Mouse (Mus musculus): ENCODE measurements around the gene Fastkd5.

Fastkd5 gene

DNA sequence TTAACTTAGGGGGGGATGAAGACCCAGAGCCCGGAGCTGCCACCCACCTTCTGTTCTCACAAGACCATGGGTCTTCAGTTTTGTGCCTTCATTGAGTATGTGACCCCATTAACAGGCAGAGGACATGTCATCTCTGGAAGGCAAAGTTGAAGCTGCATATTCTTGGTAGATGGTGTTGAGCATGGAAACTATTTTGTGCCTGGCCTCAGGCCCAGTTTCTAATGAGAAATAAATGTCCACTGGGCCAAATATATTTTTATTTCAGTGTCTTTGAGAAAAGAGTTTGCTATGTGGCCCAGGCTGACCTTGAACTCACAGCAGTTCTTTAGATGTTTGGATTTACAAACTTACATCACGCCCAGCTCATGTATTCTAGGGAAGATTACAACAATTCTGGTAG is 40.1 kb downstream of the Fastkd5 start:
- TF ChIP-seq CTCF (conservative IDR thresholded peaks at IDR 0.05; ENCODE audit: low read length) (no peak), POU5F1 (IDR thresholded peaks at IDR 0.05; ENCODE audit: borderline replicate concordance, low read length) (no peak), NANOG (IDR thresholded peaks at IDR 0.05; ENCODE audit: borderline replicate concordance, low read length) (no peak)
- peaks cover 31% of the 10 kb centered on the region for H3K4me1 ChIP-seq (replicated peaks; ENCODE audit: low read depth, low read length)
- H3K4me3 ChIP-seq (replicated peaks; ENCODE audit: low read length) = no peak overlapping the region
- H3K9me3 ChIP-seq (ENCODE audit: low read length) = no peaks in the 10 kb centered on the region
- H3K27me3 ChIP-seq (ENCODE audit: insufficient read depth, low read length) = 0 out of 2 replicates have a peak, but pooled peaks cover 3% of the 10 kb centered on the region
- peaks cover 34% of the 10 kb centered on the region for H3K36me3 ChIP-seq (ENCODE audit: insufficient read depth, low read length)

DNA sequence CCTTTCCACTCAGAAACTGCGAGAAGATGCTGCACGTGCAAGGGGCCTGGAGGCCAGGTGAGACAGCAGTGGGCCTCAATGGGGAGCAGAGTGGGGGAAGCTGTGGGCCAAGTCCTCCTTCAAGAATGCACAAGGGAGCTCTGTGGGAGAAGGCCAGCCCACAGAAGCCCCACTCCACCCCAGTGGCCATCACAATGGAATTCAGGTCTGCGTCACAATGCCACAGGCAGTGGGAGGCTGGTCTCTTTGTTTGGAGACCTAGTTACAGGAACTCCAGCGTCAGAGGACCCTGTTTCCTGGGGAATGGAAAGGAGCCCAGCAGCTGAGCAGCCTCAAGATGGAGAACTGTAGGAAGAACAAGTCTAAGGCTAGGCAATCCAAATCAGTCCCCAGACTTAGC is 40.7 kb downstream of the Fastkd5 start:
- H3K4me3 ChIP-seq (replicated peaks; ENCODE audit: low read length) = no peak overlapping the region
- no peaks in the 10 kb centered on the region for H3K9me3 ChIP-seq (ENCODE audit: low read length)
- no peak for TF ChIP-seq CTCF (conservative IDR thresholded peaks at IDR 0.05; ENCODE audit: low read length)

DNA sequence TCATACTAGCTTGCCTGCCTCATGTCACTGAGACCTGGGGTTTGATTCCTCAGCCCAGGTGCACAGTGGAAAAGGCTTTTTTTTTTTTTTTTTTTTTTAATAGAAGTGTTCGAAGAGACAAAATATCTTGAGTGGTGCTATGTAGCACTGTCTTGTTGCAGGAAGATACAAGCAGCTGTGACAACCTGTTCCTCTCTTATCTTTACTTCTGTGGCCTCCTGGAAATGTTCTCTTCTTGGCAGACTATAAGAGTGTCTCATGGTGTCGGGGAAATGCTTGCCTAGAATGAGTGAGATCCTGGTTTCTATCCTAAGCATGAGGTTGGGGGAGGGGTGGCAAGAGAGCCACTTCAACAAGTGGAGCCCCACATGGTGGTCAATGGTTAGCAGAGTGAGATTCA is 41.5 kb downstream of the Fastkd5 start:
- peaks cover 28% of the 10 kb centered on the region for H3K36me3 ChIP-seq (ENCODE audit: insufficient read depth, low read length)
- no peak for TF ChIP-seq NANOG (IDR thresholded peaks at IDR 0.05; ENCODE audit: borderline replicate concordance, low read length)
- TF ChIP-seq CTCF (conservative IDR thresholded peaks at IDR 0.05; ENCODE audit: low read length) = no peak
- no peak for TF ChIP-seq POU5F1 (IDR thresholded peaks at IDR 0.05; ENCODE audit: borderline replicate concordance, low read length)
- no peak overlapping the region for H3K4me3 ChIP-seq (replicated peaks; ENCODE audit: low read length)
- peaks cover 14% of the 10 kb centered on the region for H3K27me3 ChIP-seq (ENCODE audit: insufficient read depth, low read length)
- peaks cover 25% of the 10 kb centered on the region for H3K4me1 ChIP-seq (replicated peaks; ENCODE audit: low read depth, low read length)
- H3K9me3 ChIP-seq (ENCODE audit: low read length) = no peaks in the 10 kb centered on the region

More for the DNA sequence above, 40.7 kb downstream of the Fastkd5 start:
- peaks cover 28% of the 10 kb centered on the region for H3K4me1 ChIP-seq (replicated peaks; ENCODE audit: low read depth, low read length)
- H3K36me3 ChIP-seq (ENCODE audit: insufficient read depth, low read length) = peaks cover 31% of the 10 kb centered on the region
- peaks cover 8% of the 10 kb centered on the region for H3K27me3 ChIP-seq (ENCODE audit: insufficient read depth, low read length)

DNA sequence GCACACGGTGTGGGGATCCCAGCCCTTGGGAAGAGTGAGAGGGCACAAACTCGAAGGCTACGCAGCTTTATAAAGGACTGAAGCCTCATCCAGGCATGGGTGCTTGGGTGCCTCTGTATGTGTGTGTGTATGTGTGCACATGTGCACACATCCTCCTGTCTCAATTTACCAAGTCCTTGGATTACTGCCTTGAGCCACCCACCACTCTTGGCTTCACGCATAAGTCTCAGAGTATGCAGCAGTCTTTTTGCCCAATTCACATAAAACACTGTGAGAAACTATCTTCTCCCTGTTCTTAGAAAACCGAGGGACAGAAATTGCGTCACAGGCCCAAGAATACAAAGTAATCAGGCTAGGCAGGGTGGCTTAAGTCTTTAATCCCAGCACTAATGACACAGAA is 43.8 kb downstream of the Fastkd5 start:
- H3K4me1 ChIP-seq (replicated peaks; ENCODE audit: low read depth, low read length) = peaks cover 32% of the 10 kb centered on the region
- H3K4me3 ChIP-seq (replicated peaks; ENCODE audit: low read length) = no peak overlapping the region
- H3K9me3 ChIP-seq (ENCODE audit: low read length) = no peaks in the 10 kb centered on the region
- H3K36me3 ChIP-seq (ENCODE audit: insufficient read depth, low read length) = peaks cover 10% of the 10 kb centered on the region
- TF ChIP-seq CTCF (conservative IDR thresholded peaks at IDR 0.05; ENCODE audit: low read length) (no peak), POU5F1 (IDR thresholded peaks at IDR 0.05; ENCODE audit: borderline replicate concordance, low read length) (no peak), NANOG (IDR thresholded peaks at IDR 0.05; ENCODE audit: borderline replicate concordance, low read length) (no peak)
- peaks cover 35% of the 10 kb centered on the region for H3K27me3 ChIP-seq (ENCODE audit: insufficient read depth, low read length)

DNA sequence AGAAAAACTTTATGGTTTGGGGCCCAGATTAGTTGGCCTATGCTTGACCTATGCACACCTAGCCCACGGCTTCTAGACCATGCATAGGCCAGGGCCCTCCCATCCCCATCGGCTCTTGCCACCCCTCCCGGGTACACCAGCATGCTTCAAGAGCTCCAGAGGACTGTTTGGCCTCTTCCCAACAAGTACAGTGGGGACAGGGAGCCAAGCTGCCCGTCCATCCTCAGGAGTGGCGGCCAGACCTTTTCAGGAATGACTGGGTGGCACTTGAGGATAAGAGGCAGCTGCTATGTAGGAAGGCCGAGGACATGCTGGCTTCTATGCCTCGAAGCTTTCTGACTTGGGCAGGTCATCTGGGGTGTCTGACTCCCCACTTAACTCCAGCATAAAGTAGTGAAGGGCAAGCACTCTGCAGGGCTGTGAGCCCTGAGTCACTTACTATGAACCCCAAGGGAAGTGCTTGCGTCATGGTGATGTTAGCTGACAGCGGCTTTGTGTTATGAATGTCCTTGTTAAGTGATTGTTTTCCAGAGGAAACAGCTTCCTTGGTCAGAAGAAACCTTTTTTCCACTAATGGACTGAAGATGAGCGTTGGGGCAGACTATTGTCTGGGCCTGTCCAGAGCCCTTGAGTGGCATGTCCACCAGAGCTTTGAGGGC is 45.8 kb downstream of the Fastkd5 start:
- H3K36me3 ChIP-seq (ENCODE audit: insufficient read depth, low read length) = no peaks in the 10 kb centered on the region
- H3K4me1 ChIP-seq (replicated peaks; ENCODE audit: low read depth, low read length) = peaks cover 30% of the 10 kb centered on the region
- H3K27me3 ChIP-seq (ENCODE audit: insufficient read depth, low read length) = peaks cover 55% of the 10 kb centered on the region
- no peak for TF ChIP-seq POU5F1 (IDR thresholded peaks at IDR 0.05; ENCODE audit: borderline replicate concordance, low read length)
- TF ChIP-seq CTCF (conservative IDR thresholded peaks at IDR 0.05; ENCODE audit: low read length) = no peak
- TF ChIP-seq NANOG (IDR thresholded peaks at IDR 0.05; ENCODE audit: borderline replicate concordance, low read length) = no peak
- H3K9me3 ChIP-seq (ENCODE audit: low read length) = no peaks in the 10 kb centered on the region
- H3K4me3 ChIP-seq (replicated peaks; ENCODE audit: low read length) = no peak overlapping the region

DNA sequence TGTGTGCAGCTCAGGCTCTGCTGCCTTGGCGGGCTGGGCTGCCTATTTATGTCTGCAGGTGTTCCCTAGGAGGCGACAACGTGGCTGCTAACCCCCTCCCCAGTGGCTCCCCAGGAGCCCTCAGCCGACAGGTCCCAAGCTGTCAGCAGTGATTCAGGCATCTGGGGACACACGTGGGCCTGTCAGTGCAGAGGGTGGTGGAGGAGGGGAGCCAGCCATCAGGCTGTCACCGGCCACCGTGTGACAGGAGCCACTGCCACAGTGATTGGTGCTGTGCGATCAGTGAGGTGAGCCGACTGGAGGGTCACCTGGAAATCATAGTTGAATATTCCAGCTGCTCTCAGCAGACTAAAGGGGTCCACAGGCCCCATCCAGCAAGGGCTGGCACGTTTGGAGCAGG is 47.3 kb downstream of the Fastkd5 start, which contains the start of gene Avp:
TSS of gene Avp (minus strand) at position 3 of the 400 bp plus-strand sequence.
- Histone ChIP-seq H3K4me1 (replicated peaks; ENCODE audit: low read depth, low read length) (peaks cover 36% of the 10 kb centered on the region), H3K4me3 (replicated peaks; ENCODE audit: low read length) (peak within 1 kb of the TSS; percentile 72; the same call in 1 of the 2 replicates), H3K9me3 (ENCODE audit: low read length) (no peaks in the 10 kb centered on the region), H3K27me3 (ENCODE audit: insufficient read depth, low read length) (peaks cover 70% of the 10 kb centered on the region), H3K36me3 (ENCODE audit: insufficient read depth, low read length) (no peaks in the 10 kb centered on the region)
- TF ChIP-seq POU5F1 (IDR thresholded peaks at IDR 0.05; ENCODE audit: borderline replicate concordance, low read length) (no peak), NANOG (IDR thresholded peaks at IDR 0.05; ENCODE audit: borderline replicate concordance, low read length) (no peak), CTCF (conservative IDR thresholded peaks at IDR 0.05; ENCODE audit: low read length) (no peak)

DNA sequence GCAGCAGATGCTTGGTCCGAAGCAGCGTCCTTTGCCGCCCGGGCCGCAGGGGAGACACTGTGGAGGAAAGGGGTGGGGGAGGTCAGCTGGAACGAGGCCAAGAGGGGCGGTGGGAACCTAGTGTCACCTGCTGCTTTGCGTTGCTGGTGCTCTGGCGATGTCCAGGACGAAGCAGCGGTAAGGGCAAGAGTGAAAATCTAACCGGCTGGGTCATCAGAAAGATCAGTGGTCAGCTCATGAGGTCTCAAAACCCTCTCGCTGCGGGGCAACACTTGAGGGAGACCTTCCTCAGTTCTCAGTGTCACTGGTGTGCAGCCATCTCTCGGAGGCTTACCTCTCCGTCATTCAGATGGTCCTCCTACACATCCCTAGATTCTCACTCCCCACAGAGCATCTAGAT is 48.6 kb downstream of the Fastkd5 start:
- TF ChIP-seq POU5F1 (IDR thresholded peaks at IDR 0.05; ENCODE audit: borderline replicate concordance, low read length) (no peak), CTCF (conservative IDR thresholded peaks at IDR 0.05; ENCODE audit: low read length) (no peak), NANOG (IDR thresholded peaks at IDR 0.05; ENCODE audit: borderline replicate concordance, low read length) (no peak)
- H3K36me3 ChIP-seq (ENCODE audit: insufficient read depth, low read length) = no peaks in the 10 kb centered on the region
- no peaks in the 10 kb centered on the region for H3K9me3 ChIP-seq (ENCODE audit: low read length)
- H3K4me3 ChIP-seq (replicated peaks; ENCODE audit: low read length) = peak overlapping the region; percentile 72
- H3K27me3 ChIP-seq (ENCODE audit: insufficient read depth, low read length) = peaks cover 83% of the 10 kb centered on the region
- H3K4me1 ChIP-seq (replicated peaks; ENCODE audit: low read depth, low read length) = peaks cover 38% of the 10 kb centered on the region

DNA sequence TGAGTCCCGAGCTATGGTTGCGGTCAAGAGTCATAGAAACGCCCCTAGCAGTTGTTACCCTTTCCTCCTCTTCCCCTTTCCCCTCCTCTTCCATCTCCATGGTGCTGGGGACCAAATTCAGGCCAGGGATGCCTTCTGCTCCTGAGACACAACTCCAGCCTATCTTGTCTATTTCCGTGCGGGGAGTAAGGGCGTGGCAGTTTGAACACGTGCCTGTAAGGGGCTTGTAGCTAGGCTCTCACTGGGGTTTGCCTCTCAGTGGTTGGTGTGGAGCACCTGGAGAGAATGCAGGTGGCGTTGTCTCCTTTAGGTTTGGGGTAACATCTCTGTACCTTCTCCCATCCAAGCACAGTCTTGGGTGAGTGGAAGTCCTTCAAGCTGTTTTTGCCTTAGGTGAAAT is 50.0 kb downstream of the Fastkd5 start:
- no peak for TF ChIP-seq CTCF (conservative IDR thresholded peaks at IDR 0.05; ENCODE audit: low read length)
- TF ChIP-seq POU5F1 (IDR thresholded peaks at IDR 0.05; ENCODE audit: borderline replicate concordance, low read length) = no peak
- TF ChIP-seq NANOG (IDR thresholded peaks at IDR 0.05; ENCODE audit: borderline replicate concordance, low read length) = no peak
- no peaks in the 10 kb centered on the region for H3K9me3 ChIP-seq (ENCODE audit: low read length)
- no peaks in the 10 kb centered on the region for H3K36me3 ChIP-seq (ENCODE audit: insufficient read depth, low read length)
- H3K27me3 ChIP-seq (ENCODE audit: insufficient read depth, low read length) = peaks cover 91% of the 10 kb centered on the region
- peak overlapping the region; percentile 72; the same call in 1 of the 2 replicates for H3K4me3 ChIP-seq (replicated peaks; ENCODE audit: low read length)
- peaks cover 45% of the 10 kb centered on the region for H3K4me1 ChIP-seq (replicated peaks; ENCODE audit: low read depth, low read length)

DNA sequence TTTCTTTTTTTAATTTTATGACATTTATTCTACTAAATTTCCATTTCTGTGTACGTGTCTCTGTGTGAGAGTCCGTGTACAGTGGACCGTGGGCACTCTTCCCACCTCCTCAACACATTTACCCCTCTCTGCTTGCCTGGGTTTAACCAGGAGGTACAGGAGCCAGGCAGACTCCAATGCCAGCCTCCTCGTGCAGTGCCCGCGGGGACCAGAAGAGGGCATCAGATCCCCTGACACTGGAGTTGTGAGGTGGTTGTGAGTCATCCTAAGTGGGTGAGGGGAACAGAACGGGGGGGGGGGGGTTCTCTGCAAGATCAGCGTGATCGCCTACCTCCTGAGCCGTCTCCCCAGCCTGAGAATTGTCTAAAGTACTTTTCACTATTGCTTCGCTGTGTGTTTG is 51.7 kb downstream of the Fastkd5 start:
- H3K4me1 ChIP-seq (replicated peaks; ENCODE audit: low read depth, low read length) = peaks cover 45% of the 10 kb centered on the region
- no peak for TF ChIP-seq NANOG (IDR thresholded peaks at IDR 0.05; ENCODE audit: borderline replicate concordance, low read length)
- peak; percentile 62 for TF ChIP-seq CTCF (conservative IDR thresholded peaks at IDR 0.05; ENCODE audit: low read length)
- TF ChIP-seq POU5F1 (IDR thresholded peaks at IDR 0.05; ENCODE audit: borderline replicate concordance, low read length) = no peak
- peaks cover 79% of the 10 kb centered on the region for H3K27me3 ChIP-seq (ENCODE audit: insufficient read depth, low read length)
- H3K9me3 ChIP-seq (ENCODE audit: low read length) = no peaks in the 10 kb centered on the region
- no peak overlapping the region for H3K4me3 ChIP-seq (replicated peaks; ENCODE audit: low read length)
- no peaks in the 10 kb centered on the region for H3K36me3 ChIP-seq (ENCODE audit: insufficient read depth, low read length)

All from E14TG2a.4 (cell line).